Mouse (Mus musculus): Measurements from ENCODE around the gene Eif3k.

- TF ChIP-seq POLR2A (IDR thresholded peaks at IDR 0.05; ENCODE audit: borderline replicate concordance, low read depth, low read length): no peak
- TF ChIP-seq CTCF (IDR thresholded peaks at IDR 0.05; ENCODE audit: low read depth, low read length): no peak
Observed at GRCm38 (mm10) chr7:28936787-28937186, 44.9 kb downstream of the Eif3k start.

All from bone marrow macrophage, adult 2 months (primary cell).